Mouse (Mus musculus) forebrain, postnatal 0 days (tissue): ENCODE measurements around the gene Dab2ip. TPM values are rescaled to one million over a fixed set of nuclear protein-coding genes. Genes with fewer than 3 reads are reported as not detected.

ENCODE experiments used
- ATAC-seq: fragments of 200-750 bp; cut with Nextera tagmentation; 2 replicates; pipeline ENCODE4 v1.8.0; 2017; ENCODE audit warnings: mild to moderate bottlenecking, moderate library complexity
- DNase-seq: peaks from one replicate; pipeline ENCODE4 v3.0.0-alpha.2; 2015
- H3K27ac ChIP-seq: fragments of 300-500 bp; sonication (generic); 2 replicates; pipeline ENCODE4 v1.5.1; 2014; ENCODE audit warnings: low read depth, mild to moderate bottlenecking, antibody characterized with exemption, low read length, moderate library complexity, mixed read lengths
- H3K27me3 ChIP-seq: fragments of 300-500 bp; sonication (generic); 2 replicates; pipeline ENCODE4 v1.6.1; 2014; ENCODE audit warnings: mild to moderate bottlenecking, low read length, mixed read lengths; ENCODE audit not compliant: insufficient read depth
- H3K36me3 ChIP-seq: fragments of 300-500 bp; sonication (generic); 2 replicates; pipeline ENCODE4 v1.6.1; 2014; ENCODE audit warnings: mild to moderate bottlenecking, moderate library complexity; ENCODE audit not compliant: insufficient read depth
- H3K4me1 ChIP-seq: fragments of 300-500 bp; sonication (generic); 2 replicates; pipeline ENCODE4 v1.6.1; 2014; ENCODE audit warnings: antibody characterized with exemption; ENCODE audit not compliant: insufficient read depth
- H3K4me2 ChIP-seq: fragments of 300-500 bp; sonication (generic); 2 replicates; pipeline ENCODE4 v1.6.1; 2014; ENCODE audit warnings: low read depth, mild to moderate bottlenecking, moderate library complexity
- H3K4me3 ChIP-seq: fragments of 300-500 bp; sonication (generic); 2 replicates; pipeline ENCODE4 v1.5.1; 2014; ENCODE audit warnings: low read depth, low read length, mixed read lengths
- H3K9ac ChIP-seq: fragments of 300-500 bp; sonication (generic); 2 replicates; pipeline ENCODE4 v1.6.1; 2014; ENCODE audit warnings: mild to moderate bottlenecking
- H3K9me3 ChIP-seq: fragments of 300-500 bp; sonication (generic); 2 replicates; pipeline ENCODE4 v1.6.1; 2016; ENCODE audit warnings: low read length
- CTCF ChIP-seq: sonication (generic); IDR thresholded peaks from 2 replicates; pipeline ENCODE4 v1.5.1; 2016; ENCODE audit warnings: antibody characterized with exemption, control low read depth, low read depth
- WGBS: fragments of 180-500 bp; shearing (Covaris S2); extraction: QIAGEN DNeasy Blood & Tissue Kit; methylation state at CpG from one replicate; pipeline ENCODE4 v1.1.7; 2014; 5-methylcytosine and 5-hydroxymethylcytosine counted together
- polyA plus RNA-seq: library from polyadenylated mRNA; unstranded; fragments of >200 nt; fragmentation: Nextera tagmentation; extraction: Ambion mirVana; gene quantifications from 2 replicates; pipeline ENCODE4 v1.2.1, GENCODE M21; 2015
- total RNA-seq: library from RNA; depleted of rRNA; stranded (reverse); fragments of >200 nt; gene quantifications from 2 replicates; pipeline ENCODE4 v1.2.3, GENCODE M21; 2014; rRNA removed

Dab2ip gene
- total RNA-seq (112 and 119 TPM in 2 replicates), polyA plus RNA-seq (54.9 and 65.4 TPM in 2 replicates)

GRCm38 (mm10) chr2:35557911-35558825 lies at the start of gene Dab2ip:
Gene Dab2ip, plus strand, starts transcription at chr2:35558266.
- H3K4me2 ChIP-seq: no peak within 1 kb of the TSS
- H3K27me3 ChIP-seq: no peaks in the 10 kb centered on the region
- no peak within 1 kb of the TSS for H3K9ac ChIP-seq
- no peak within 1 kb of the TSS for H3K27ac ChIP-seq
- H3K4me1 ChIP-seq: no peaks in the 10 kb centered on the region
- no peak; the same call in 1 of the 2 replicates for ATAC-seq
- peak; percentile 16 for DNase-seq
- no peaks in the 10 kb centered on the region for H3K36me3 ChIP-seq
- WGBS: 64% methylated on average over 29 of the region's 29 CpGs
- no peaks in the 10 kb centered on the region for H3K9me3 ChIP-seq
- no peak for TF ChIP-seq CTCF
- no peak within 1 kb of the TSS for H3K4me3 ChIP-seq

DNA sequence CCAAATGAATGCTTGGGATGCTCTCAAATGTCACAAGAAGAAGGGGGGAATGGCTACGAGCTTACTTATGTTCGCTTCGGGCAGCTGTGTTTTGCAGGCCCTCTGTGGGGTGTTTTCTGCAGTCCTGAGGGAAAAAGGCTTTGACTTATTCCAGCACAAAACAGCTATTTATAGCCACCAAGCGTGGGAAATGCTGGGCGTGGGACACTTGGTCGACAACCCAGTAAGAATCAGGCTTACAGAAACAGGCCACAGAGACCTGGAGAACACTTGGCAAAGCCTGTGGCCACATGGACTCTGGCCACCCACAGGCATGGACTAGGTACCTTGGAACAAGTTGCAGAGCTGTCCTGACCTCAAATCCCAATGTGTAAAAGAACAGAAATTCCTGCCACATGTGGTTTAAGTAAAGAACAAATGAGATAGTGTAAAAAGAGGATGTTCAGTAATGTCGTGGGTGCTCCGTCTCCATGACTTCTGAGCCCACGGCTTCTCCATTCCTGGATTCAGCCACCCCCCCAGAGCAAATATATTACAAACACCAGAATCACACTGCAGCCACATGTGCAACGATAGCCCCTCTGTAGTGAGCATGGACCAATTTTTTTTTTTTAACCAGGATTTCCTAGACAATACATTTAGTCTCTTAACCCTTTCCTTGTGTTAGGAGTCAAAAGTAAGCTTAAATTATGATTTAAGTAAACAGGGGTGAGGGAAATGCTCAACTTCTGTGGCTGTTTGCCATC lies 49.3 kb upstream of the Dab2ip start:
- H3K27ac ChIP-seq: no peak overlapping the region
- H3K9ac ChIP-seq: no peak overlapping the region
- peak; percentile 17; the same call in 1 of the 2 replicates for ATAC-seq
- H3K36me3 ChIP-seq: no peaks in the 10 kb centered on the region
- peak; percentile 36 for DNase-seq
- 45% methylated on average over 10 of the region's 10 CpGs for WGBS
- H3K27me3 ChIP-seq: no peaks in the 10 kb centered on the region
- no peak overlapping the region for H3K4me2 ChIP-seq
- H3K4me1 ChIP-seq: peaks cover 5% of the 10 kb centered on the region; the same call in 1 of the 2 replicates
- H3K4me3 ChIP-seq: no peak overlapping the region
- H3K9me3 ChIP-seq: no peaks in the 10 kb centered on the region
- no peak for TF ChIP-seq CTCF

- TF ChIP-seq CTCF: no peak
- ATAC-seq (no peak), DNase-seq (no peak)
- Histone ChIP-seq H3K27ac (no peak overlapping the region), H3K27me3 (no peaks in the 10 kb centered on the region), H3K36me3 (no peaks in the 10 kb centered on the region), H3K9me3 (no peaks in the 10 kb centered on the region), H3K4me2 (no peak overlapping the region), H3K9ac (no peak overlapping the region), H3K4me1 (peaks cover 5% of the 10 kb centered on the region; the same call in 1 of the 2 replicates), H3K4me3 (no peak overlapping the region)
- 72% methylated on average over 6 of the region's 6 CpGs for WGBS
Measured at GRCm38 (mm10) chr2:35509343-35509667, 48.8 kb upstream of the Dab2ip start.

DNA sequence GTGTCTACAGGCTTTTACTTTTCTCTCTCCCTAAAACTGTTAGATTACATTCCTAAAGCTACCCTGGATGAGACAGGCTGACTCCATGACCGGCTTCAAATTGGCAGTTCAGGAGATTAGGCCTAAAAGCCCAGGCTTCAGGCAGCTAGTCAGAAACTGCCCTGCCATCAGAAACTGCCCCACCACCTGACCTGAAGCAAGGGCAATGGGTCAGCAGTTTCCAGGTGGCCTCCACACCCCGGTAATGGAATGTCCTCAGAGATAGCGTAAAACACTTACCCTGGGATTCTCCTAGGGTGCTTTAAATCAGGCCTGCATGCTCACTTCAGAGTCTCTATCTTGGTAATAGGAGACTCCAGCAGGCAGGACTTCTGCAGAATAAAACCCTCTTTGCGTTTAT lies 48.2 kb upstream of the Dab2ip start:
- Histone ChIP-seq H3K9me3 (no peaks in the 10 kb centered on the region), H3K4me2 (no peak overlapping the region), H3K4me3 (no peak overlapping the region), H3K4me1 (peaks cover 5% of the 10 kb centered on the region; the same call in 1 of the 2 replicates), H3K27me3 (no peaks in the 10 kb centered on the region), H3K36me3 (no peaks in the 10 kb centered on the region), H3K9ac (no peak overlapping the region), H3K27ac (no peak overlapping the region)
- WGBS: 82% methylated on average over 4 of the region's 4 CpGs
- ATAC-seq (no peak), DNase-seq (no peak)
- no peak for TF ChIP-seq CTCF

- H3K4me3 ChIP-seq: no peak overlapping the region
- 63% methylated on average over 1 of the region's 1 CpGs for WGBS
- no peak overlapping the region for H3K9ac ChIP-seq
- TF ChIP-seq CTCF: no peak
- no peaks in the 10 kb centered on the region for H3K36me3 ChIP-seq
- no peak overlapping the region for H3K4me2 ChIP-seq
- DNase-seq: no peak
- no peaks in the 10 kb centered on the region for H3K9me3 ChIP-seq
- H3K27ac ChIP-seq: no peak overlapping the region
- no peak for ATAC-seq
- no peaks in the 10 kb centered on the region for H3K27me3 ChIP-seq
- peaks cover 5% of the 10 kb centered on the region; the same call in 1 of the 2 replicates for H3K4me1 ChIP-seq
Measured at GRCm38 (mm10) chr2:35510920-35511319, 47.1 kb upstream of the Dab2ip start.

GRCm38 (mm10) chr2:35512226-35512625 lies 45.8 kb upstream of the Dab2ip start:
- no peak overlapping the region for H3K27ac ChIP-seq
- TF ChIP-seq CTCF: peak; percentile 48
- H3K36me3 ChIP-seq: no peaks in the 10 kb centered on the region
- H3K9me3 ChIP-seq: no peaks in the 10 kb centered on the region
- WGBS: 98% methylated on average over 4 of the region's 4 CpGs
- ATAC-seq (no peak), DNase-seq (no peak)
- no peak overlapping the region for H3K9ac ChIP-seq
- H3K27me3 ChIP-seq: no peaks in the 10 kb centered on the region
- no peak overlapping the region for H3K4me2 ChIP-seq
- peaks cover 1% of the 10 kb centered on the region; the same call in 1 of the 2 replicates for H3K4me1 ChIP-seq
- no peak overlapping the region for H3K4me3 ChIP-seq
